Mouse (Mus musculus) skeletal muscle tissue, adult 2 months (tissue): ENCODE results near the gene Hrk.

Experiments
- DNase-seq: peaks from one replicate; pipeline ENCODE4 v3.0.0-alpha.2; 2012; ENCODE audit warnings: low read depth, low spot score

The Hrk gene

DNA sequence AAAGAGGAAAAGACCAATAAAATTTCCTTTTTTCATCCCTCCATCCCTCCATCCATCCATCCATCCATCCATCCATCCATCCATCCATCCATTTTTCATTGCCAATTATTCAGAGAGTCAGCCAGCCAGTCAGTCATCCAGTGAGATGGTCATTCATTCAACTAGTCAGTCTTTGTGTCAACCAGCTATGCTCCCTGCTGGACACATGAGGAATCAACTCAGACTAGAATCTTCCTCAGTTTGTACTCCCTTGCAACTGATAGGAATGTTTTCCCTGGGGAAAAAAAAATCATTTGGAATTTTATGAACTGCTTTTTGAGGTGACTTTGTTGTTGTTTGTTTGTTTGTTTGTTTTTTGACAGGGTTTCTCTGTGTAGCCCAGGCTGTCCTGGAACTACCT lies 1.0 kb downstream of the Hrk start:
- DNase-seq: no peak

DNA sequence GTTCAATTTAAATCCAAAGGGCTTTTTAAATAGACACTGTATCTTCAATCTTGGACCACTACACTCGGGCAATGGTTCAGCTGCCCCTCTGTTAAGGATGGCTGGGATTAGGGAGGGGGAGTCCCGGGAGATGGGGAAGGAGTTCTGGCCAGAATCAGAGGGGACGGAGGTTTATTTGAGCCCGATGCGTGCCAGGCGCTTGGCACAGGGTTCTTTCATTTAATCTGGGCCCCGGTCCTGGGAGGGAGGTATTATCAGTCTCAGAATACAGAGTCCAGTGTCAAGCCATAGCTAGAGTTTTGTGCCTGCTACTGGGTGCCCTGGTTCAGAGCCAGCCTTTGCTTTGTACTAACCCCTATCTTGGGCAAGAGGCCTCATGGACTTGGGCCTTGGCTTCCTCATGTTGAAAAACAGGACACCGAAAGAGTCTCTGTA lies 3.1 kb downstream of the Hrk start:
- DNase-seq: no peak

DNA sequence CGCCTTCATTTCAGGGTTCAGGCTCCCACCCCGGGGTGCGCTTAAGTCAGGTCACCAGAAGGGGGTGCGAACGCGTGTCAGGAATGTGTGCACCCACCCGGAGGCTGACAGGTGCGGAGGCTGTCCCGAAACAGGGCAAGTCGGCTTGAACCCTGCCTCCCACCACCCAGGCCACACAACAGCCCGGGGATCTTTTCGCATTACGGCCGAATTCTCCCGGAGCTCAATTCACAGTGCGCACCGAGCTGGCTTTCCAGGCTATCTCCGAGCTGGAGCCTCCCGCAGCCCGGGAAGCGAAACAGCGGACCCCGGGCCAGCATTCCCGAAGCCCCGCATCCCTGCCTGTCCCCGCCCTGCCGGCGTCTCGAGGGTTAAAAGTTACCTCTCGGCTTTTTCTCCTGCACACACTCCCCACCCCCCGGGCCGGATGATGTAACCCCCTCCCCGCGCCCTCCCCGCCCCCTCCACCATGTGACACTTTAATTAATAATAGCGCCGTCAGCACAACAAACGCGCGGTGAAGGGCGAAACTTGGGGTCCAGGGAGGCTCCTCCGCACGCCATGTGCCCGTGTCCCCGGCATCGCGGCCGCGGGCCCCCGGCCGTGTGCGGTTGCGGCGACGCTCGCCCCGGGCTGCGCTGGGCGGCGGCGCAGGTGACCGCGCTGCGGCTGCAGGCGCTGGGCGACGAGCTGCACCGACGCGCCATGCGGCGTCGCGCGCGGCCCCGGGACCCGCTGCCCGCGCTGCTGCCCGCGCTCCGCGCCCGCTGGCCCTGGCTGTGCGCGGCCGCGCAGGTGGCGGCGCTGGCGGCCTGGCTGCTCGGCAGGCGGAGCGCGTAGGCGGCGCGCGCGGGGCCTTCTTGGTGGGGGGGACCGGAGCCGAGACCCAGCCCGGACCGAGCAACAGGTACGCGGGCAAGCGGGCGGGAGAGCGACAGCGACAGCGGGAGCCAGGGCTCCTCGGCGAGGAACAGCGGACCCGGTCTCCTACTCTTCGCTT lies 5.1 kb downstream of the Hrk start:
- DNase-seq: no peak

DNA sequence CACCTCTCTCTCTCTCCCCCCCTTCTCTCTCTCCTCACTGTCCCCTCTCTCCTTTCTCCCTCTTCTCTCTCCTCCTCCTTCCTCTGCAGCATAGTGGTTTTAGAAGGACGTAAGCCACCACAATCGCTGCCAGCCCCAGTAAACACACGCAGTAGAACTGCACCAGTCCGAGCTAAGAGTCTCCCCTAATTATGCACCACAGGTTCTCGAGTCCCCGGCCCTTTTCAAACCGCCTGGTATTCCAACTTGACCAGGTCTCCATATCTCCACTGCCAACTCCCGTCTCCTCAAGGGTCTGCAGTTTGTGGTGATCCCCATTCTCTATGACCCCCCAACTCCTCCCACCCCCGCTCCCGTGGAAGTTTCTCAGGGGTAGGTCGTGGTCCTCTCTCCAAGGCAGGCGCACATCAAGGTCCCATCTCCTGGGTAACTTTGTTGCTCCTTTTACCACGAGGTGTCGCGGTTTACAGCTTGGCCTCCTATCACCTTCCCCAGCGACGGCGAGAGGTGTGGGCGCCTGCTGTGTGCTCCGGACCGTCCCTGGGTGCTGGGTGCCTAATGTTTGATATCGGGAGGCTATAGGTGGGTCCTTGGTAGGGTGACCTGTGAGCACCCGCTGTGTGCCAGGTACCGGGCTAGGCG lies 6.6 kb downstream of the Hrk start:
- no peak for DNase-seq

DNA sequence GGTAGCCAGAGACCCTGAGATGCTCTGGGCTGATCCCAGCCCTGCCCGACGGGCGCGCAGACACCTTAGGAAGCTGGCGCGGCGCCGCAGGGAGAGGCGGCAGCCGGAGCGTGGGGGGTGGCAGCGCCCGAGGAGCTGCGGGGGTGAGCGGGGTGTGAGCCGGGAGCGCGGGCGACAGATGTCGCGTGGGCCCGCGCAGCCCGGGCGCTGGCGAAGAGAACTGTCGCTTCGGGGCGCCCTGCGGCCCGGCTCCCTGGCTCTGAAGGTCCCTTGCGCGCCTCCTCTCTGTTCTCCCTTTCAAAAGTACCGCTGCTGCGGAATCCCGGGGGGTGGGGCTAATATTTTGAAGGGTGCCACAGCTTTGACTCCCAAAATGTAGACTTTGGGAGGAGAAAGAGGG lies 7.2 kb downstream of the Hrk start:
- DNase-seq: no peak

DNA sequence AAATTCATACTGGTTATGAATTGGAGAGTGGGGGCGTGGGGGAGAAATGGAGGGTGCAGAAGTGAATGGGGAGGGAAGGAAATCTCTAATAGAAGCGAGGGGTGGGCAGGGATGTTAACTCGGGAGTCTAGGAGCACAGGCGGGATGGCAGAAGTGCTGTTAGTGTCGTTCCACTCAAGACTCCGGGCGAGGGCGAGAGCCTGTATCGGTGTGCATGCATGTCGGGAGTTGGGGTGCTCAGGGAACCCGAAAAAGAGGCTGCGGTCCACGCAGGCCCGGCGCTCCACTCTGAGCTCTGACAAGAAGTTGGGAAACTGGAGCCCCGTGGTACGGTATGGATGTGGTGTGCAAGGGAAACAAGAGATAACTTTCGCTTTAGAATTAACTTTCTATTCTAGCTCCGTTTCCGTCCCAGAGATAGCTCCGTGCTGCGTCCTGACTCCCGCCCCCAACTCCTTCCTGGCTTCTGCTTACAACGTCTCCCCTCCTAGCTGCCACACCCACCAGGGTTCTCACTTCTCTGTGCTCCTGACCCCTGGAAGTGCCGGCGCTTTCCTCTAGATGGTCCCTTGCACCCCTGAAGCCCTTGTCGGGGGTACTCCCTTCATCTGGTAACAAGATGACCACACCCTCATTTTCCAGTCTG lies 7.8 kb downstream of the Hrk start:
- DNase-seq: no peak

DNA sequence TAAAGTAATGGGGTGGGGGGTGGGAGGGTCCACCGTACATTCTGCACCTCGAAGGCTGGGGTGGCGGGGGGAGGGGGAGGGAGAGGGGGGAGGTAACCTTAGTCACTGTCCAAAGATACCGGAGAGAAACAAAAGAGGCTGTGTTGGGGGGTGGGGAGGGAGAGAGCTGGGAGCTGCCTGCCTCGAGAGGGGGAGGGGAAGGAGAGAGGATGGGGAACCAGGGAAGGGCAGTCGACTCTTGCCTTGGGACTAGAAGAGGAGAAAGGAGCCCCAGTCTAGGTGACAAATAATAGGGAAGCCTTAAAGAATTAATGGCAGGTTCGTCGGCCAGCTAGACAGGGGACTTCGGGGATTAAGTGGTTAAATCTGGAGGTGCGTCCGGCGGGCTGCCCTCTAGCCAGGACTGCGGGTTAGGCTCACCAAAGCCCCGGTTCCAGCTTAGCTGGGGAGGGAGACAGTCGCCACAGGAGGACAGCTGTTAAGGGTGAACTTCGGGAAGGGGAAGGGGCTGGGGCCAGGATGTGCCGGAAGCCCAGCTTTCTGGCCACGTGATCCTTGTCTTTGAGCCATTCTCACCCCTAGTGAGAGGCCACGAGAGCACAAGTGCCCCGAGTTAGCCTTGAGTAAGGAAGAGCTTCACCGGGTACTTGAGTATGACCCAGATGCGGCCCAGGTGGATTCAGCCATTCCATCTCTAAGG lies 10.0 kb downstream of the Hrk start:
- no peak for DNase-seq

DNA sequence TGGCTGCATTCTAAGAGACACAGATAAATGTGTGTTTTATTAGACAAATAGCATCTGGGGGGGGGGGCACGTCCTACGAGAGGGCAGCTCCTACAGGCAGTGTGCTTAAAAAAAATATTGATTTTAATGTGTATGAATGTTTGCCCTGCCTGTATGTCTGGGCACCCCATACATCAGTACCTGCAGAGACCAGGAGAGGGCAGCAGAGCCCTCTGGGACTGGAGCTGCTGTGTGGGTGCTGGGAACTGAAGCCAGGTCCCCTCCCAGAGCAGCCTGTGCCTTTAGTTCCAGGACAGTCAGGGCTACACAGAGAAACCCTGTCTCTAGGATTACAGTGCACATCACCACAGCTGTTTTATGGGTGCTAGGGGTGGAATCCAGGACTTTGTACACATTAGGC lies 10.7 kb downstream of the Hrk start:
- DNase-seq: no peak

DNA sequence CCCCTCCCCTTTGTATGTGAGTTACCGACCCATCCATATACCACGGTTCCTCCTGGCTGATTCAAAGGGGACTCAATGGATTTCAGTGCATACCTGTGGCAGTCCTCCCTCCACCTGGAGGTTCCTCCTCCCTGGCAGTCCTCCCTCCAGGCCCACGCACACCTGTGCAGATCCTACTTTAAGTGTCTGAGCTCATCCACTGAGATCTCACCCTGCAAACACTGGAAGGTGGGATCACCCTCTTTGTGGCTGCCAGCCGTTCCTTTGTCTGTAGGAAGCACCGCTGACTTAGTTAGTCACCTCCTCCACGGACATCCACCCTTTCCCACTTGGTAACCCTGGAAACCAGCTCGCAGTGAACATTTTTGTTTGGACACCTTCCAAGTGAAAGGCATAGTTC lies 13.2 kb downstream of the Hrk start:
- DNase-seq: no peak

DNA sequence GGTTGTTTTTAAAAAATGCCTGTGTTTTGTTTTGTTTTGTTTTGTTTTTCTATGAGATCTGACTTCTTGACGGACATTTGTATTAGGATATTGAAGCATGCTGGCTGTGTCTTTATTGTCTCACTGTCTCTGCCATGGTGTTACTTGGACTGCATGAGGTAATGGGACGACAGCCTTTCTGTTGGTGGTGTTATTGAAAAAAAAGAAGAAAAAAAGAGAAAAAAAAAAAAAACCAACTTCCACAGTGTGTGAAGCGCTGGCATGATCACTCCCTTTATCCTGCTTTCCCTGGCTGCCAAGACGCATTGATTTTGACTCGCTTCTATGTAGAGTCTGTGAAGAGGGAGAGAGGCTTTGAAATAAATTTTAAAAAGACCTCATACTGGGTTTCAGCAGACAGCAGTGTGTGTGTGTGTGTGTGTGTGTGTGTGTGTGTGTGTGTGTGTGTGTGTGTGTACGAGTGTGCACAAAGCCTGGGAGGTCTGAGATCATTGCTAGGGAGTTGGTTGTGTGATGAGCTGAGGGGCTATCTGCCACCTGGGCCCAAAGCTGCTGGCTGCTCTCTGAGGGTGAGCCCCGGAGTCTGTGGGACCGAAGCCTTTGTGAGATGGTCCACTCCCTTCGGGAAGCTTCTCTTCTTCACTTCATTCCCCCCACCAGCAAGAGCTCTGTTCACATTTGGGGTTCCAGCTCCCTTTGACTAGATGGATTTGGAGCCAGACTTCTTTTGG lies 22.6 kb downstream of the Hrk start:
- no peak for DNase-seq

DNA sequence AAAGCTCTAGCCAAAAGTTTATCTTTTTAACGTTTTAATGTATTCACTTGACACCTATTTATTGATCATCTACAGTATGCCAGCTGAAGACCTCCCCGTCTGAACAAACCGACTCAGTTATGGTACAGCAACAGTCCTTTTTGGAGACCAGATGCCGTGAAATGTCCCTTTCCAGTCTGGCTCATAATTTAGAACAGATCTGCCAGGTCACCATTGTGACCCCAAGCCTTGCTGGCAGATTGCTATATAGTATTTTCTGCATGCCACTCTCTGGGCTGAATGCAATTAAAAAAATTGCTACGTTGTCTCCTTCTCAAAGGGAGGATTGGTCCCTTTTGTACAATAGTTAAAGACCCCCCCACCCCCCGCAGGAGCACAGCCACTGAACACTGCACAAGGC lies 23.9 kb downstream of the Hrk start:
- DNase-seq: no peak

DNA sequence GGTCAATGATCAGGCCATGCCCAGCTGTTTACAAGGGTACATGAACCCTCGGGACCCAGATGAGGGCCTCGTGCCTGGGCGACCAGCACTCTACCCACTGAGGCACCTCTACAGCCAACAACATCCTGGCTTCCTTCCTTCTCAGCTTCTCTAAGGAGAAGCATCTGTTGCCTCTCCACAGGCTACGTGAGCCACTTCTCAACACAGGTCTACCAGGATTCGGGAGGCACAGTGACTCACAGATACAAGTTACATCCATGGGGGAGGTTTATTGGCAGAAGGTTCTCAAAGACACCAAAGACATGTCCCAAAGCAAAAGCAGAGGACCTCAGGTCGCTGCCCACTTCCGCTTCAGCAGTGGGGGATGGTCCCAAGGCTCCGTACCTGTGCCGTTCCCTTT lies 26.0 kb downstream of the Hrk start:
- no peak for DNase-seq

DNA sequence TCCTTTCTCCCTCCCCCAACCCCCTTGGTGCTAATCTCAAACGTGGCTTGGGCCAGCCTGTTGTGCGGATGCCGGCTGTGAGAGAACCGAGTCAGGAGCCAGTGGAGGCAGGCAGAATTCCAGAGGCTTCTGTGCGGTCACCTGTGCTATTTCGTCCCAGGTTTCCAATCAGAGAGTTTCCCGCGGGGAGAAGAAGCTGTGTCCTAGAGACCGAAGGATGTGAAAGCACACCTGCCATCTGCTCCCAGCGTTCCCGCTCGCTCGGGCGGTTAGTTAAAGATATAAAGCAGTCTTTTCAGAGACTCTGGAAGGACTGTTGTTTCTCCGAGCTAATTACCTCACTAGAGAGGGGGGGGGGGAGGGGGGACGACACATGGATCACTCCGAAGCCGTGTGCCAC lies 27.8 kb downstream of the Hrk start:
- DNase-seq: no peak

DNA sequence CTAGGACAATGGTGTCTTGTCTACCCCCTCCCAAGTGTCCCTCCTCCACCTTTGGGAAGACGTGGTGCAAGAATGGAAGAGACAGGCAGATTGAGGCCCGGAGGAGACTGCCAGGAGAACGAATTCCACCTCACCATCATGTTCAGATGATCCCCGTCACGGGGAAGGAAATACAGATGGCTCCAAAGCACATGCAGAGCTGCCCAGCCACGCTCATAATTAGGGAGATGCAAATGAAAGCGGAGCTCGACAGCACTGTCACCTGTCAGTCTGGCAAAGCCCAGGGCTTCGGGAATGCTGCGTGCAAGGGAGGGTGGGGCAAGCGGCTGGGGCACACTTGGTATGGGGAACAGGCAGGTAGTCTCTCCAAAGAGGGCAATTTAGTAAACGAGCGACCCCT lies 33.0 kb downstream of the Hrk start:
- no peak for DNase-seq

DNA sequence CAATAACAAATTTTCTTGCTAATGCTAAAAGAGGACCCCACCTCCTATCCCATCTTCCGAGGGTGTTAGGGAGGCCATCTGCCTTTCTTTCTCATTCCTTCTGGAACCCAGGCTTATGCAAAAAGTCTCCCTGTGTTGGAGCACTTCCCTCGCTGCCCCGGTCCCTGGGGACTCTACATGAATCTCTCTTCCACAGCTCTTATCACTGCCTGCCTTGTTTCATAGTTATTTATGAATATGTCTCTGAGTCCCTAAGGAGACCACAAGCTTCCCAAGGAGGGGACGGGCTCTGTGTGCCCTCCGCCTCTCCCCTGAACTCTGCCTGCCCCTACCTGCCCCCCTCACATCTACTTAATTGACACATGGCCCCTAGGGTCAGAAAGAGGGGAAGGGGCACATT lies 35.2 kb downstream of the Hrk start:
- no peak for DNase-seq

DNA sequence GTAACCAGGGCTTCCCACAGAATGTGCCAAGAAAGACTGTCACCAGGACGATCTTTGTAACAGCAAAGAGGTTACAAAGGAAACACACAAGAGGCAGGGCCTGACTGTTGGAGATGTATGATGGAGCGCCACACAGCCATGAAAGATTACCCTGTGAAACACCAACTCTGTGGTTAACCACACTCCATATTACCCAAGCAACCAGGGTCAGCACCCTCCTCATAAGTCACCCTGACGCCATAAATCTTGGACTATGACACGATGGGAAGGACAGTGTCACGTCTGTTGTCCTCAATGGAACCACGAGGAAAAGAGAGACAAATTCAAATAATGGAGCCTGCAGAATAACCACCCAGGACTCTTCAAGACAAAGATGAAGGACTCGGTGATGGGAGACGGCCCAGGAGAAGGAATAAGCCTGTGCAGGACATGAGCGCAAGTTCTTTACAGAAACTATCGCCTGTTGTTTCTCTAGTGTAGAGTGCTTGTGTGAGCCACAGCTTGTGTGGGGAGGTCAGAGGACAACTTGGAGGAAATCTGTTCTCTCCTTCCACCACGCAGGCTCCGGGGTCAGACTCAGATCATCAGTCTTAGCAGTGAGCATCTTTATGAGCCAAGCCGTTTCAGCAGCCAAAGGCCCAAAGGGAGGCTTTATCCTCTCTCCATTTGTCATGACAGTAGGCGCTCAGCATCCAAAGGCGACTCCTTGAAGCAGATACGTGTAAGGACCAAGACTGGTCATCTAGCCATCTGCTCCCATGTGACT lies 40.4 kb downstream of the Hrk start:
- no peak for DNase-seq

DNA sequence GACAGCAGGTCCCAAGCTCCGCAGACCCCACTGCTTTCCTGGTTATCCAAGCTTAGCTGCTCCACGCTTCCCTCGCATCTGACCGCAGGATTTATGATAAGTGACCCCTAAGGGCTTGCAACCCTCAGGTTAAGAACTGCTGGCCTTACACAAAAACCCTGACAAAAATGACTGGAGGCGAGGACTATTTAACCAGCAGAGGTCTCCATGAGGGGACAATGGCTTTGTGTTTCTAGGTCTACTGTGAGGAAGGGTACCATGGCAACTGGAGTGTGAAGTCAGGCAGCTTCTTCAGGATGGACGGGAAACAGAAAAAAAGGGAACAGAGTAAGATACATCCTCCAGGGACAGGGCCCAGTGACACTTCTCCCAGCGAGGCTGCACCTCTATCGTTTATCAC lies 41.4 kb downstream of the Hrk start:
- DNase-seq: no peak

DNA sequence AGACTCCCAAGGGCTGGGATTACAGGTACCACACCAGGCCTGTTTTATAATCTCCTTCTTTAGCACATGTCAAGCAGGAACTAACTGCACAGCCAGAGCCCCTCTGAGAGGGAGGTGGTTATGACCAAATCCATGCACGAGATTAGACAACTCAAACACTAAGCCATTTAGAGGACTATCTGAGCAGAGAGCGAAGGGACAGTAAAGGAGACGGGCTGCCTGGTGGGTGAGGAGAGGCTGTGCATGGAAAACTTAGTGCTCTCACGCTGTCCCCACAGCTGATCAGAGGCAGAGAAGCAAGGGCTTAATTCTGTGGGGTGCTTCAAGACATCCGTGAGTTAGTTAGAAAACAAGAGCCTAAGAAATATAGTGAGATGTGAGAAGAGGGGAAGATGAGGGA lies 49.6 kb downstream of the Hrk start:
- no peak for DNase-seq

DNA sequence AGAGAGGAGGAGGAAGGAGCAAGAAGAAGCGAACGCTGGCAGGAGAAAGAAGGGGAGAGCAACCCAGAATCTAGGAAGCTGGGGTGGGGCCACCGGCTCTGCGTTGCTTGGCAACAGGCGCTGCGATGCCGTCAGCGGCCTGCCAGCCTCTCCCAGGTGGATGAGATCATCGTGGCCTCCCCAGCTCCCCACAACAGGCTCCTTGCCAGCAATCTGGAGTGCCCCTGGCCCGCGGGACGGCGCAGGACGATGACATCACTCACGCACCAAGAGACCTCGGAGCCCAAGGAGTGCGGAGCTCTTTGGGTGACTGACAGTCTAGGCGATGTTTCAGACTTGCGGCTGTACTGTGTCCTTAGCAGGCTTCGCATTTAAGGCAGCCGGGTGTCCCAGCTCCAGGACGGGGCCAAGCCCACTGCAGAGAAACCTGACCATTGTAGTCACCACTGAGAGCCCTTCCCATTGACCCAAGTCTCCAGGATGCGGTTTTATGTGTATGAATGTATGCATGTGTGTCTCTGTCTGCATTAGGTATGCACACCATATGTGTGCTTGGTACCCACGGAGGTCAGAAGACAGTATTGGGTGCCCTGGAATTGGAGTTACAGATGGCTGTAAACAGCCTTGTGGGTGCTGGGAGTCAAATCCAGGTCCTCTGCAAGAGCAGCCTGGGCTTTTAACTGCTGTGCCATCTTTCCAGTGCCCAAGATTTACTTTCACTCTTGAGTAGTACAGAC lies 50.1 kb downstream of the Hrk start:
- peak; percentile 6 for DNase-seq

DNA sequence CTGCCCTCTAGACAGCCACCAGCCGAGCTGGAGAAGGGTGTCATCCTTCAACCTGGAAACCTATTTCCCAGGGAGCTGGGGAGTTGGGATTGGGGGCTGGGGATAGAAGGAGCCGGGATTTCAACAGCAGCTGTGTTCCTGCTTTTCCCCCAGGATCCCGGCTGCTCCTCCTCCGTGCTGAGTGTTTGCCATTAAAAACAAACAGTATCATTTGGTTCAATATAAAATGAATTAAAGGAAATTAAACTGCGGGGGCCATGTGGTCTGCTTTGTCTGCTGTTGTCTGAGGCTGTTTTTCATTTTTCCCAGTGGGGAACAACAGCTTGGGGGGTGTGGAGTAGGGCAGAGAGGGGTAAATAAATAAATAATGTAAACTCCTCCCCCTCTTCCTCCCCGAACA lies 53.0 kb downstream of the Hrk start:
- DNase-seq: no peak
